Mouse (Mus musculus) embryonic fibroblast, embryonic 13.5 days (primary cell): Measurements from ENCODE around the gene Pard3b. TPM values are rescaled to one million over a fixed set of nuclear protein-coding genes. Genes with fewer than 3 reads are reported as not detected.

ENCODE experiments used
- H3K27ac ChIP-seq: 2 replicates; pipeline ENCODE4 v1.5.1; 2012; ENCODE audit warnings: low read length, control low read depth, inconsistent platforms; ENCODE audit not compliant: insufficient read depth
- H3K4me1 ChIP-seq: 2 replicates; pipeline ENCODE4 v1.6.1; 2011; ENCODE audit warnings: low read length; ENCODE audit not compliant: control insufficient read depth, insufficient read depth
- H3K4me3 ChIP-seq: 2 replicates; pipeline ENCODE4 v1.5.1; 2011; ENCODE audit warnings: mild to moderate bottlenecking, control low read depth, low read length; ENCODE audit not compliant: insufficient read depth
- CTCF ChIP-seq: IDR thresholded peaks from 2 replicates; pipeline ENCODE4 v1.5.1; 2011; ENCODE audit warnings: mild to moderate bottlenecking, control low read depth, low read length, moderate library complexity, borderline replicate concordance; ENCODE audit not compliant: insufficient read depth
- POLR2A ChIP-seq: IDR thresholded peaks from 2 replicates; pipeline ENCODE4 v1.6.1; 2011; ENCODE audit warnings: low read depth, mild to moderate bottlenecking, control low read depth, low read length, moderate library complexity
- polyA plus RNA-seq: library from polyadenylated mRNA; stranded (reverse); fragments of >200 nt; gene quantifications from 2 replicates; pipeline ENCODE4 v1.2.4, GENCODE M21; 2011; ENCODE audit warnings: low read depth; ENCODE audit not compliant: missing spikeins, insufficient read length

Pard3b gene
- polyA plus RNA-seq, 1 experiment, result 6.9 TPM

DNA sequence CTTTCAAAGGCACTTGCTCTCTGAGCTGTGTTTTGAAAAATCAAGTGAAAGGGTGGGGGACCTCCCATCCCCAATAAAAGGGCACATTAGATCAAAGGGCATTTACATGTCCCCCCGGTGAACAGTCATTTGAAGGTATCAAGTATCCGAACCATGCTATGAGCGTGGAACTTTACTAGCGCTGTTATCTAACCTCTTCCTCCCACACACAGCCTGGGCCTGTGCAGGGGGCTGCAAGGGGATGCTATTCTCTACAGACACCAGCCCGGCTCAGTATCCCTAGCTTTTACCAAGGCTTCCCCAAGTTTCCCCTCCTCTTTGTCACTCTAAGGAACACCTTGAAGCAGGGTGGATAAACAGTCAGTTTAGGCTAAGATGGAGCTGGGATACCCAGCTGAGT is 1010.0 kb downstream of the Pard3b start:
- no peak for TF ChIP-seq CTCF
- TF ChIP-seq POLR2A, result no peak
- no peak overlapping the region for H3K4me3 ChIP-seq
- no peak overlapping the region for H3K27ac ChIP-seq
- H3K4me1 ChIP-seq, result peaks cover 2% of the 10 kb centered on the region; the same call in 1 of the 2 replicates

DNA sequence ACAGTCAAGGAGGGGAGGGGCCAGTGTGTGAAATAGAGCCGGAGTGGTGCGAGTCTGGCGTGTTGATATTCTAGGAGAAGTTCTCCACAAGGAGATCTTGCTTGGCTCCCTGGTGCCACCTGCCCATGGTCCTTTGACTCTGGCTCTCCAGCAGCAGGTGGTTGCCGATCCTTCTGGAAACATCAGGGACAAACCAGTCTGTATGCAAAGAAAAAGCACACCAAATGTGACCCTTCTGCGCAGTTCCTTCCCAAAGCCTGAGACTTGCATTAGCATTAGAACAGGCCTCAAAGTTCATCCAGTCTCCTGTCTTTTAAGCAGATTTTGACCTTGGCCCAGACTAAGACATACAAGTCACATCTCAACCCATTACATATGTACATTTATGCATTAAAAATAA is 1011.9 kb downstream of the Pard3b start:
- TF ChIP-seq POLR2A, result no peak
- no peak for TF ChIP-seq CTCF
- no peak overlapping the region for H3K27ac ChIP-seq
- H3K4me3 ChIP-seq, result no peak overlapping the region
- no peaks in the 10 kb centered on the region for H3K4me1 ChIP-seq

GRCm38 (mm10) chr1:62654436-62654835 is 1015.8 kb downstream of the Pard3b start:
- TF ChIP-seq CTCF (no peak), POLR2A (no peak)
- Histone ChIP-seq H3K4me1 (no peaks in the 10 kb centered on the region), H3K27ac (no peak overlapping the region), H3K4me3 (no peak overlapping the region)

GRCm38 (mm10) chr1:62664960-62665645 is 1026.5 kb downstream of the Pard3b start:
- H3K4me3 ChIP-seq, result no peak overlapping the region
- no peak overlapping the region for H3K27ac ChIP-seq
- no peak for TF ChIP-seq CTCF
- no peak for TF ChIP-seq POLR2A
- no peaks in the 10 kb centered on the region for H3K4me1 ChIP-seq

DNA sequence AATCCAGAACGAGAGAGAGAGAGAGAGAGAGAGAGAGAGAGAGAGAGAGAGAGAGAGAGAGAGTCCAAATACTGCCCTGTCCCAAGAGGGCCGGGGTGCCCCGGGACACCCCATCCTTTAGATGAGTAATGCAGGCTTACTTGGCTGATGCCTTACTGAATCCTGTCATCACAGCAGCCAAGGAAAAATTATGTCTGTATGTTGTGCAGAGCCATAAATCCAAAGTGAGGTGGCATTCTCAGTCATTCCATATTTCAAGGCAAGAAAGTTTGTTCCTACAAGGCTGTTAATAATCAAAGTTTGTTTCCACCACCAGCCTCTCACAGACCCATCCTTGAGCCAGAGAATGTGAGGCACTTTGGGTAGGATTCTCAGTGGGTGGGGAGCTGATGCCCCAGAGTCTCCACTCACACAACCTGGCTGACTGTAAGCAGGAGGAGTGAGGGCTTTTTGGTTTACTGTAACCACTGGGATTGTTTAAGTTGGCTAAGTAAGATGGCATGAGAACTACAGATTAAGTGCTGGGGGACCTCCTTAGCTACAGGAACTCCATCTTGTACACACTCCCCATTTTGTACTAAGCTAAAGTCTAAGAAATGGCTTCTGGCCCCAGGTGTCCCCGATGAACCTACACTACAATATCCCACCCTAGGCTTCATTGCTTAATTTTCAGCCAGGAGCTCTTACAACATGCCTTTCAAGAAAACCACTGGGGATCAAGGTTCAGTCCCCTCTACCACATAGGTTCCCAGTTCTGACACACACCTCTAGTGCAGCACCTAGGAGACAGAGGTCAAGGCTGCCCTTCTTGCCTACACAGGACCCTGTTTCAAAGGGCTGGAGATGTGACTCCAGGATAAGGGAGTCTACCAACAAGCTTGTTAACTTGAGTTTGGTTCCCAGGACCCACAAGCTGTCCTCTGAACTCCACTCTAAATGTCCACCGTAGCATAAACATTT is 1027.4 kb downstream of the Pard3b start:
- H3K4me1 ChIP-seq, result no peaks in the 10 kb centered on the region
- TF ChIP-seq POLR2A, result no peak
- no peak for TF ChIP-seq CTCF
- no peak overlapping the region for H3K4me3 ChIP-seq
- H3K27ac ChIP-seq, result no peak overlapping the region

DNA sequence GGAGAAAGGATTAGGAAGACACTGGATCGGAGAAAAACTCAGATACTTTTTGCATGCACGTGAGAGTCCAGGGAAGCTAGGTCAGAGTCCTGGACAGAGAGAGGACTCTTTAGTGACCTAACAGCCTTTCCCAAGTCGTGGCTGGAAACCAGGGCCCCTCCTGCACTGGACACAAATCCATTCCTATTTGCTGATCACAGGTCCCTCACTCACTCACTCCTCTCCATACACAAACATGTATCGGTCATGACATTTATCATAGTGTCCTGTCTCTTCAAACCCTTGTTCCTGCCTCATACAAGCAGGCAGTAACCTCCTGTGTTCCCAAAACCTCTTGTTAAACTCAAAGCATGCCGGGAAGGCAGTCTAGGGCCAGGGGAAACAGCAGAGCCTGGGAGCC is 1028.2 kb downstream of the Pard3b start:
- H3K4me1 ChIP-seq, result no peaks in the 10 kb centered on the region
- TF ChIP-seq POLR2A (no peak), CTCF (no peak)
- no peak overlapping the region for H3K27ac ChIP-seq
- H3K4me3 ChIP-seq, result no peak overlapping the region

- Histone ChIP-seq H3K27ac (no peak overlapping the region), H3K4me1 (no peaks in the 10 kb centered on the region), H3K4me3 (no peak overlapping the region)
- TF ChIP-seq CTCF (no peak), POLR2A (no peak)
Measured at GRCm38 (mm10) chr1:62678611-62679344, 1040.2 kb downstream of the Pard3b start.

DNA sequence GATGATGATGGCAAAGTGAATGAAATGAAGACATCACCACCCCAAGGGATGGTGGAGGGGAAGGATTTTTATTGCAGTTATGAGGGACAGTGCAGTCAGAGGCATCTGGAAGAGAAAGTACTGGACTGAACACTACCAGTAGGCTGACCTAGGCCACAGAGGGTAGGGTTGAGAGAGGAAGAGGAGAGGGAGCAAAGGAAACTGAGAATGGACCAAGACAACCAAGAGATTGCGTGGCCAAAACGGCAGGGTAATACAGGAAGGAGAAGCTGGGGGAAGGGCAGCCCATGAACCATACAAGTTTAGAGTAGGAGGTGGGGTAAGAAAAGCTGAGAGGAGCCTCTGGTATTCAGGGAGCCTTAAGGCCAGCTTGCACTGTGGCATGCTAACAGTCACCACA is 1040.8 kb downstream of the Pard3b start:
- Histone ChIP-seq H3K4me3 (no peak overlapping the region), H3K27ac (no peak overlapping the region), H3K4me1 (no peaks in the 10 kb centered on the region)
- no peak for TF ChIP-seq POLR2A
- no peak for TF ChIP-seq CTCF
